Mouse (Mus musculus) heart, adult 2 months (tissue): ENCODE measurements around the gene Etv3.

Experiments used
- CTCF ChIP-seq: fragments of 200-600 bp; IDR thresholded peaks from 2 replicates; pipeline ENCODE4 v1.8.1; 2022; ENCODE audit warnings: antibody characterized with exemption, mild to moderate bottlenecking, moderate library complexity
- EP300 ChIP-seq: fragments of 200-500 bp; IDR thresholded peaks from 2 replicates; pipeline ENCODE4 v1.6.1; 2011; ENCODE audit warnings: low read depth, low read length, control low read depth; ENCODE audit not compliant: insufficient read depth

- TF ChIP-seq CTCF: no peak
- TF ChIP-seq EP300: 0 out of 2 replicates have a peak, but pooled peaks have one; percentile 41
These were observed 17.4 kb downstream of the Etv3 start for GRCm38 (mm10) chr3:87542481-87543215.
